Mouse (Mus musculus) kidney, adult 2 months (tissue): ENCODE measurements at regions not wholly inside any gene's neighbourhood (a gene's known extent, or its start where the extent isn't known, plus 50 kb on each side); places are given as distances from the start of the nearest gene placed in this dataset.

Experiments
- CTCF ChIP-seq: fragments of 200-500 bp; conservative IDR thresholded peaks from 2 replicates; pipeline ENCODE4 v1.5.1; 2011; ENCODE audit warnings: low read depth, mild to moderate bottlenecking, control low read depth, low read length, moderate library complexity, mixed read lengths; ENCODE audit not compliant: insufficient read depth, insufficient read length
- POLR2A ChIP-seq: fragments of 200-500 bp; IDR thresholded peaks from one replicate; pipeline ENCODE4 v1.6.1; 2011; ENCODE audit warnings: low read depth, low read length, control low read depth

DNA sequence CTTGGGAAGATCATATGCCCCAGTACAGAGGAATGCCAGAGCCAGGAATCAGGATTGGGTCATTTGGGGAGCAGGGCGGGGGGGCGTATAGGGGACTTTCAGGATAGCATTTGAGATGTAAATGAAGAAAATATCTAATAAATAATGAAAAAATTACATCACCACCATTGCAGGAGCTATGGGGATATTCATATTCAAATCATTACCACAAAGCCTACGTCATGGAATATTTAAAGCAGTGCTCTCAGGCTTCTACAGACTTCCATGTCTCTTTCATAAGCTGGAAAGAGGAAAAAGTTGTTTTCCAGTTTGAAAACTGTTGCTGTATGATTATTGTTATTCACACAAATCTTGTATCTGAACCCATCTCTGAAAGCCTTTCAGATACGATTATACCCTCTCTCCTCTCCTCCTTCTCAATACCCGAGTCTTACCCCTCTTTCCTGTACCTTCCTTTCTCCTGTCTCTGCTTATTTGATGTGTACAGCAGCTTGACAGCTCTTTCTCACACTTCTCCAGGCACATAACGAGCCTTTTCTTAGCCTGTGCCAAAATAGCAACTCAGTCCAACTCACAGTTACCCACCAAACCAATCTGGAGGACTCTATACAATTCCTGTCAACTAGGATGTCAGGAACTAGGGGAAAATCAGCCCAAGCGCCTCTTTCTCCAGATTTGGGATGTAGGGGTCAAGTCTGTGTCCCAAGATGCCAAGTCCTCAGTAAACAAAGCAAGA is 1592.0 kb upstream of the Dsel start:
- TF ChIP-seq POLR2A (no peak), CTCF (no peak)
